24 mouse cellular contexts compared by ENCODE assay signal in genomic region chr4:62723795-62724194, GRCm38 (mm10).
"Had no signal": no experiment of that assay in that cellular context is flagged by ENCODE, and none has a peak within 500 bp of the region (broad histone marks: within the 10 kb centered on the region; RNA-seq: fewer than 3 reads in every experiment).

No protein-coding gene starts in this region.

- H3K9ac ChIP-seq: heart, embryonic 12.5 days; hindbrain, embryonic 12.5 days; hindbrain, embryonic 14.5 days; intestine, embryonic 15.5 days; kidney, embryonic 15.5 days; limb, embryonic 12.5 days; liver, embryonic 12.5 days; liver, embryonic 14.5 days had no signal

- H3K27me3 ChIP-seq: heart, embryonic 12.5 days; hindbrain, embryonic 12.5 days; intestine, embryonic 15.5 days; kidney, embryonic 15.5 days; limb, embryonic 12.5 days; liver, embryonic 12.5 days had no signal

- ATAC-seq: forebrain, embryonic 16.5 days; hindbrain, embryonic 16.5 days; inflammation-experienced regulatory T-cells, adult 6 months; intestine, embryonic 15.5 days; intestine, postnatal 0 days; liver, embryonic 12.5 days had no signal

- H3K4me2 ChIP-seq: heart, embryonic 12.5 days; hindbrain, embryonic 12.5 days; hindbrain, embryonic 14.5 days; intestine, embryonic 15.5 days; kidney, embryonic 15.5 days; limb, embryonic 12.5 days; liver, embryonic 12.5 days had no signal

- H3K27ac ChIP-seq: hindbrain, embryonic 12.5 days; hindbrain, embryonic 14.5 days; intestine, embryonic 15.5 days; kidney, embryonic 15.5 days; layer of hippocampus, adult 2 months; left cerebral cortex, adult 2 months; limb, embryonic 12.5 days; liver, embryonic 12.5 days; liver, embryonic 14.5 days had no signal

- DNase-seq: gastrocnemius, adult 2 months; gastrocnemius, postnatal 10 days; gastrocnemius, postnatal 25 days; heart, adult 18-20 months; heart, postnatal 10 days; heart, postnatal 4 days; kidney, postnatal 4 days; left cerebral cortex, postnatal 4 days; liver had no signal

- H3K4me3 ChIP-seq: gastrocnemius, adult 2 months; heart, embryonic 12.5 days; hindbrain, embryonic 10.5 days; hindbrain, embryonic 12.5 days; intestine, embryonic 15.5 days; kidney, embryonic 15.5 days; layer of hippocampus, adult 2 months; left cerebral cortex, adult 2 months; limb, embryonic 12.5 days; liver, embryonic 12.5 days had no signal

- H3K9me3 ChIP-seq: hindbrain, embryonic 12.5 days; intestine, embryonic 15.5 days; kidney, embryonic 15.5 days; liver, embryonic 12.5 days had no signal

- H3K36me3 ChIP-seq: hindbrain, embryonic 10.5 days; hindbrain, embryonic 12.5 days; intestine, embryonic 15.5 days; kidney, embryonic 15.5 days; limb, embryonic 12.5 days; liver, embryonic 12.5 days had no signal
